Mouse (Mus musculus): ENCODE measurements around the gene Vipr1.

The Vipr1 gene

GRCm38 (mm10) chr9:121633306-121633705 lies 9.2 kb upstream of the Vipr1 start:
- no peak for DNase-seq (ENCODE audit: low spot score)

- no peak for DNase-seq (ENCODE audit: low spot score)
These were observed 6.5 kb upstream of the Vipr1 start for GRCm38 (mm10) chr9:121635835-121636576.

GRCm38 (mm10) chr9:121639790-121640189 lies 2.7 kb upstream of the Vipr1 start:
- DNase-seq (ENCODE audit: low spot score): no peak

- no peak for DNase-seq (ENCODE audit: low spot score)
These were observed 1.1 kb upstream of the Vipr1 start for GRCm38 (mm10) chr9:121641235-121641915.

GRCm38 (mm10) chr9:121642001-121642400 lies 515 bp upstream of the Vipr1 start, which contains the start of gene Lyzl4:
Gene Lyzl4 (minus strand): TSS chr9:121642096.
- DNase-seq (ENCODE audit: low spot score): peak; percentile 84

GRCm38 (mm10) chr9:121644855-121645254 lies 2.3 kb downstream of the Vipr1 start:
- no peak for DNase-seq (ENCODE audit: low spot score)

GRCm38 (mm10) chr9:121647026-121647425 lies 4.5 kb downstream of the Vipr1 start:
- no peak for DNase-seq (ENCODE audit: low spot score)

- DNase-seq (ENCODE audit: low spot score): no peak
These were observed 11.2 kb downstream of the Vipr1 start for GRCm38 (mm10) chr9:121653668-121654067.

- DNase-seq (ENCODE audit: low spot score): no peak
These were observed 13.8 kb downstream of the Vipr1 start for GRCm38 (mm10) chr9:121656322-121656721.

- DNase-seq (ENCODE audit: low spot score): no peak
These were observed 14.6 kb downstream of the Vipr1 start for GRCm38 (mm10) chr9:121657143-121657542.

- no peak for DNase-seq (ENCODE audit: low spot score)
These were observed 15.7 kb downstream of the Vipr1 start for GRCm38 (mm10) chr9:121658248-121658647.

GRCm38 (mm10) chr9:121659791-121660190 lies 17.3 kb downstream of the Vipr1 start:
- DNase-seq (ENCODE audit: low spot score): no peak

GRCm38 (mm10) chr9:121663467-121663866 lies 21.0 kb downstream of the Vipr1 start:
- no peak for DNase-seq (ENCODE audit: low spot score)

- no peak for DNase-seq (ENCODE audit: low spot score)
These were observed 21.6 kb downstream of the Vipr1 start for GRCm38 (mm10) chr9:121664104-121664503.

GRCm38 (mm10) chr9:121666957-121667630 lies 24.6 kb downstream of the Vipr1 start:
- DNase-seq (ENCODE audit: low spot score): no peak

GRCm38 (mm10) chr9:121667822-121668221 lies 25.3 kb downstream of the Vipr1 start:
- no peak for DNase-seq (ENCODE audit: low spot score)

GRCm38 (mm10) chr9:121669348-121669791 lies 26.9 kb downstream of the Vipr1 start:
- peak; percentile 73 for DNase-seq (ENCODE audit: low spot score)

- peak; percentile 19 for DNase-seq (ENCODE audit: low spot score)
These were observed 28.8 kb downstream of the Vipr1 start for GRCm38 (mm10) chr9:121671300-121671699.

- no peak for DNase-seq (ENCODE audit: low spot score)
These were observed 29.8 kb downstream of the Vipr1 start for GRCm38 (mm10) chr9:121672311-121672710.

- DNase-seq (ENCODE audit: low spot score): no peak
These were observed 31.2 kb downstream of the Vipr1 start for GRCm38 (mm10) chr9:121673716-121674115.

- no peak for DNase-seq (ENCODE audit: low spot score)
These were observed 32.5 kb downstream of the Vipr1 start for GRCm38 (mm10) chr9:121675011-121675410.

GRCm38 (mm10) chr9:121675556-121675955 lies 33.0 kb downstream of the Vipr1 start:
- DNase-seq (ENCODE audit: low spot score): no peak

GRCm38 (mm10) chr9:121677069-121677468 lies 34.6 kb downstream of the Vipr1 start:
- no peak for DNase-seq (ENCODE audit: low spot score)
